Mouse (Mus musculus): Measurements from ENCODE around the gene Rin1. TPM values are rescaled to one million over a fixed set of nuclear protein-coding genes. Genes with fewer than 3 reads are reported as not detected.
A peak's percentile ranks its signal among the peaks of the same experiment; 100 is the strongest.

The Rin1 gene
- polyA plus RNA-seq, 1 experiment, result 1.9 TPM

DNA sequence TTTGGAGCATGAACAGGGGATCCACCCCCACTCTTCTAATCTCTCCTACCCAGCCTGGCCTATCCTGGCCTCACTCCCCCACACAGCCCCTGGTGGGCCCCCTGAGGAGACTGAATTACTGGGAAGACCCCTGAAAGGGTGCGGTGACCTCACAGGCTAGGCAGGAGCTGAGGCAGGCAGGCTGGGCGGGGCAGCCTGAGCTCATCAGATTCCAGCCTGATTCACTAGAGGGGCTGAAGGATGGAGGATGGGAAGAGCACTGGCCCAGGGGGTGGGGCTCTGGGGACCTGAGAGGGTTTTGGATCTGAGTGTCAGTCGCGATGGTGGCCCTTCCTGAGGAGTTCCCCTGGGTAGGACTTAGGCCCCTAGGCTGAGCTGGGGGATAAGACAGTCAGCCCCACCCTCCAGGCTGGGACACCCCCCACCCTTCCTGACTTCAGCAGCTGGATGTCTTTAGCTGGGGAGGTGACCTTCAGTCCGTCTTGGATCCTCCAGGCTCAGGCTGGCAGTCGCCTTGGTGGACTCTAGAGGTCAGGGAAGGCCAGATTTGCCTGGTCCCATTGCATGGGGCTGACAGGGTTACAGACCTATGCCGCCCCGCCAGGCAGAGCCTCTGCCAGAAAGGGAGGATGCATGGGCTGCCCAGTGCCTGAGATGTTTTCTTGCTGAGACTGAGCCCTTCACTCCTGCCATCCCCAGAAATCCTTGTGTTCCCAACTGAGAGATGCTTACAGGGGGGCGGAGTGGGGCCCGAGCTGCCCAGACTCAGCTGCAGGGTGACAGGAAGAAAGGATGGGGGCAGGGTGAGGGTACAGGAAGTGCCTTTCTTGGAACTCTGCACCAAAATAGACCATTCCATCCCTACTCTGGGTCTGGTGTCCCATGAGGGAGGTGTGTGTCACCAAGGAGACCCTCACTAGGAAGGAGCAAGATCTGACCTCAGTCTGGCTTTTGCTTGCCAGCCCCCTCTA is 8.8 kb downstream of the Rin1 start:
- Histone ChIP-seq H3K27me3 (ENCODE audit: control insufficient read depth, insufficient read depth, low read length) (no peaks in the 10 kb centered on the region), H3K4me3 (ENCODE audit: extremely low read depth, insufficient read depth, insufficient read length) (no peak overlapping the region), H3K36me3 (ENCODE audit: control insufficient read depth, insufficient read depth, low read length) (no peaks in the 10 kb centered on the region), H3K27ac (ENCODE audit: insufficient read depth, low read length) (0 out of 2 replicates have a peak overlapping the region, but pooled peaks have one; percentile 32), H3K4me1 (ENCODE audit: control insufficient read depth, insufficient read depth, insufficient read length) (peaks cover 2% of the 10 kb centered on the region; the same call in 1 of the 2 replicates)
- no peak for DNase-seq (ENCODE audit: low read depth in 1 of 2, low spot score in 2 of 2)
- 44% methylated on average over 10 of the region's 10 CpGs for WGBS
- no peak for TF ChIP-seq POLR2A (IDR thresholded peaks at IDR 0.05; ENCODE audit: low read depth, low read length)
- no peak for TF ChIP-seq CTCF (IDR thresholded peaks at IDR 0.05; ENCODE audit: extremely low read depth, insufficient read depth, insufficient read length, insufficient replicate concordance)

DNA sequence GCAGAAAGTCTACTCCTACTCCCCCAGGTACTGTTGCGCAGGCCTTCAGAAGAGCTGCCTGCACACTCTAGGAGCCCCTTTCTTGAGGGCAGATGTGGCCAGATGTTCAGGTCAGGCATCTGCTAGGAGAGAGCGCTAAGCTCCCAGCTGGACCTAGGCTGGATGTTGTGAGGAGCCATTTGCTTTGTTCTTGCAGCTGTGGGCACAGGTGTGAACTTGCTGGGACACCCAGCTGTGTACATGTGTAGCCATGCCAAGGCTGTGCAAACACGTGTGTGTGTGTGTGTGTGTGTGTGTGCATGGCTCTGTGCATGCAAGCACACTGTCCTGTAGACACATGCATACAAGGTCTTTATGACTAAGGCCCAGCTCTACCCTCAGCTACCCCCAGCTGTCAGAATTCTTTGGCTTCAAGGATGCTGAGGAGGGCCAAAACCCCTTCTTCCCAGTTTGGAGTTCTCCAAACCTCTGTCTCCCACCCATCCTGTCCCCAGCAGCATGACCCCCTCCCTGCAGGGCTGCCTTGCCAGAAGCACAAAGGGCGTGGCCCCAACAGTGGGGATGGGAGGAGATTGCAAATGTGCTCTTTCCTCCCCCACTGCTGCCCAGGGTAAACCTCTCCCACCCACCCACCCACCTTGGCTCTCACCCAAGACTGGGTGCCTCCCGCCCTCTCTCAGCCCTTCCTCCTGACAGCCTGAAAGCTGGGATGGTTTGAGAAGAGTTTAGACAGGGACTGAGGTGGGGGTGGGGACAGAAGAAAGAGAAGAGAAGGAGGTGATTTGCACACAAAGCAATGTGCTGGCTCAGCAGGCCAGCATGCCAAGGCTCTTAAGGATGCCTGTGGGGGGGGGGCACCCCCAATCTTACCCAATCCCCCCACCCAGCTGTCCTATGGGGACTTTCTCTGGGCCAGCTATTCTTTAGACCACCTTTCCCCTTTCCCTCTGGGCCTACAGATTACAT is 10.4 kb downstream of the Rin1 start:
- WGBS, result 77% methylated on average over 5 of the region's 5 CpGs
- DNase-seq (ENCODE audit: low read depth in 1 of 2, low spot score in 2 of 2), result no peak
- peaks cover 2% of the 10 kb centered on the region; the same call in 1 of the 2 replicates for H3K4me1 ChIP-seq (ENCODE audit: control insufficient read depth, insufficient read depth, insufficient read length)
- H3K27me3 ChIP-seq (ENCODE audit: control insufficient read depth, insufficient read depth, low read length), result no peaks in the 10 kb centered on the region
- no peak for TF ChIP-seq POLR2A (IDR thresholded peaks at IDR 0.05; ENCODE audit: low read depth, low read length)
- no peak for TF ChIP-seq CTCF (IDR thresholded peaks at IDR 0.05; ENCODE audit: extremely low read depth, insufficient read depth, insufficient read length, insufficient replicate concordance)
- no peak overlapping the region for H3K27ac ChIP-seq (ENCODE audit: insufficient read depth, low read length)
- H3K36me3 ChIP-seq (ENCODE audit: control insufficient read depth, insufficient read depth, low read length), result no peaks in the 10 kb centered on the region
- no peak overlapping the region for H3K4me3 ChIP-seq (ENCODE audit: extremely low read depth, insufficient read depth, insufficient read length)

DNA sequence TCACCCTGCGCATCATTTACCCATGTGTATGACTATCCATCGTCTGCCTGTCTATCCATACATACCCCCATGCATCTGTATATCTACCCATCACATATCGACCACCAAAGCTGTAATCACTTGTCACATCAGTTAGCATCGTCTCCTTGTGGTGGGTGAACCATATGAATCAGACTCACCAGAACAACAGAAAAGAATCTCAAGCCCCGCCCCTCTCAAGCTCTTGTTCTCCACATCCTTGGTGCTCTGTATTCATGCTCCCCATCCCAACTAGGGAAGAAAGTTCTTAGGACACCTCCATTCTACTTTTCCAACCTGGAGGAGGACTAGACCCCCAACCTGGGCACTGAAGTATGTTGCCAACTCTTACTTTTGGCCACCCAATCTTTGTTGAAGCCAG is 11.8 kb downstream of the Rin1 start:
- H3K27me3 ChIP-seq (ENCODE audit: control insufficient read depth, insufficient read depth, low read length), result peaks cover under 1% of the 10 kb centered on the region; the same call in 1 of the 2 replicates
- H3K36me3 ChIP-seq (ENCODE audit: control insufficient read depth, insufficient read depth, low read length), result no peaks in the 10 kb centered on the region
- H3K4me3 ChIP-seq (ENCODE audit: extremely low read depth, insufficient read depth, insufficient read length), result no peak overlapping the region
- peaks cover 2% of the 10 kb centered on the region; the same call in 1 of the 2 replicates for H3K4me1 ChIP-seq (ENCODE audit: control insufficient read depth, insufficient read depth, insufficient read length)
- 76% methylated on average over 5 of the region's 5 CpGs for WGBS
- no peak overlapping the region for H3K27ac ChIP-seq (ENCODE audit: insufficient read depth, low read length)
- TF ChIP-seq CTCF (IDR thresholded peaks at IDR 0.05; ENCODE audit: extremely low read depth, insufficient read depth, insufficient read length, insufficient replicate concordance) (no peak), POLR2A (IDR thresholded peaks at IDR 0.05; ENCODE audit: low read depth, low read length) (no peak)
- no peak for DNase-seq (ENCODE audit: low read depth in 1 of 2, low spot score in 2 of 2)

DNA sequence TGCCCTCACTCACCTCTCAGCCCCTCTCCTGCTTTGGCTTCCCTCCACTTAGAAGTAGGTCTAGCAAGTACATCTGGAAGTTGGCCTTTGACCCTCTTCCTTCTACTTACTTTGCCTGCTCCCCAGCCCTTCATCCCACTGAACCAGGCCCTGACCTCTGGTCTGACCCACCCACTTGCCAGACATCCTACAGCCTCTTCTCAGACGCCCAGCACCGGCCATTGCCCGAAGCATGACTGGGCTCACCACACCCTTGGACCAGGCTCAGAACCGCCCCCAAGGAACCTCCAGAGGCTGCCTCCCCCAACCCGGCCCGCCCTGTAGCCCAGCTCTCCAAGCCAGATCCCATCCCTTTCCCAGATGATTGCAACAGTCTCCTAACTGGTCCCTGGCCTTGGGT is 12.2 kb downstream of the Rin1 start:
- H3K36me3 ChIP-seq (ENCODE audit: control insufficient read depth, insufficient read depth, low read length), result no peaks in the 10 kb centered on the region
- TF ChIP-seq POLR2A (IDR thresholded peaks at IDR 0.05; ENCODE audit: low read depth, low read length) (no peak), CTCF (IDR thresholded peaks at IDR 0.05; ENCODE audit: extremely low read depth, insufficient read depth, insufficient read length, insufficient replicate concordance) (no peak)
- H3K27me3 ChIP-seq (ENCODE audit: control insufficient read depth, insufficient read depth, low read length), result peaks cover 2% of the 10 kb centered on the region; the same call in 1 of the 2 replicates
- no peak for DNase-seq (ENCODE audit: low read depth in 1 of 2, low spot score in 2 of 2)
- peaks cover 2% of the 10 kb centered on the region; the same call in 1 of the 2 replicates for H3K4me1 ChIP-seq (ENCODE audit: control insufficient read depth, insufficient read depth, insufficient read length)
- H3K27ac ChIP-seq (ENCODE audit: insufficient read depth, low read length), result no peak overlapping the region
- 86% methylated on average over 6 of the region's 6 CpGs for WGBS
- no peak overlapping the region for H3K4me3 ChIP-seq (ENCODE audit: extremely low read depth, insufficient read depth, insufficient read length)

DNA sequence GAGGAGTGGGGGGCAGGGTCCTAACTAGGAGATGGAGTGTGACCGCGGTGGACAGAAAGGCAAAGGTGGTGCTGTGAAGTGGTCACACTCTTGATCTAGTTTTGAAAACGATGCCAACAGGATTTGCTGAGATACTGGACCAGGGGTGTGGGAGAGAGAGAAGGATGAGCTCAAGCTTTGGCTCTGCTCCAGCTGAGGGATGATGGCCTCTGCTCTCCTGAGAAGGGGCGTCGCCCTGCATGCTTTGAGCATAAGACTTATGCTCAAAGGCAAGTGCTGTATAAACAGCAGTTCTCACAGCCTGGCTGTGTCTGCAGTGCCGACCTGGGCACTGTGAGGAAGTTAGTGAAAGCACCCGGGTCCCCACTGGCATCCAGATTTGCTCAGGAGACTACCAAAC is 14.8 kb downstream of the Rin1 start:
- Histone ChIP-seq H3K27me3 (ENCODE audit: control insufficient read depth, insufficient read depth, low read length) (peaks cover 12% of the 10 kb centered on the region), H3K4me3 (ENCODE audit: extremely low read depth, insufficient read depth, insufficient read length) (no peak overlapping the region), H3K4me1 (ENCODE audit: control insufficient read depth, insufficient read depth, insufficient read length) (peaks cover 6% of the 10 kb centered on the region), H3K36me3 (ENCODE audit: control insufficient read depth, insufficient read depth, low read length) (no peaks in the 10 kb centered on the region), H3K27ac (ENCODE audit: insufficient read depth, low read length) (no peak overlapping the region)
- DNase-seq (ENCODE audit: low read depth in 1 of 2, low spot score in 2 of 2), result no peak
- TF ChIP-seq CTCF (IDR thresholded peaks at IDR 0.05; ENCODE audit: extremely low read depth, insufficient read depth, insufficient read length, insufficient replicate concordance) (no peak), POLR2A (IDR thresholded peaks at IDR 0.05; ENCODE audit: low read depth, low read length) (no peak)
- WGBS, result 61% methylated on average over 7 of the region's 7 CpGs

DNA sequence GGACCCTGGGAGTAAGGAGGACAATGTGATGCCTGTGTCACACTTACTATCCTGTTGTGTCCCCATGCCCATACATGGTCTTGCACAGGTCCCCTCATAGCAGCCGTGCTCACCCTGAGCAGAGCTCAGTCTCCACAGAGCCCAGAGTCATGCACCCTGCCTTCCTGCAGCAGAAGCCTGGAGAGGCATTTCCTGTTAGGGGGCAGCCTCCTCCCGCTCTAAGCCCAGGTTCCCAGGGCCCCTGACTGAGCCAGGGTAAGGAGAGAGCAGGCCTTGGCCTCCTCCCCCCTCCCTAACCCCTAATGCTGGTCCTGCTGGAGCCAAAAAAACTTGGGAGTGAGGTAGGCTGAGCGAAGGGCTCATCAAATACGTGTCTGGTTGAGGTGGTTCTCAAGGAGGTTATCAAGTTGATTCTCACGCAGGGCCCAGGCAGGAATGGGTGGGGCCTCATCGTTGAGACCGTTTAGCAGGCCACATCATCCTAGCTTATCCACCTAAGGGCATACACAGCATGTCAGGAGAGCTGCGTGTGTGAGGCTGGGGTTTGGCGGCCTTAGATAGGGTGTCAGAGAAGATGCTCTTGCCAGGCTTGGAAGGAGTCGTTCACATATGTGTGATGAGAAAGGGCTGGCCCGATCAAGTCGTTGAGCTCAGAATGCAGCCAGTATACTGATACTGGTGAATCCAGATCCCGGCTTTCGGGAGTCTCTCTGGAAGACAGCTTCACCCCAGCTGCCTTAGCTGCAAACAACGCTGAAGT is 16.9 kb downstream of the Rin1 start:
- Histone ChIP-seq H3K27ac (ENCODE audit: insufficient read depth, low read length) (0 out of 2 replicates have a peak overlapping the region, but pooled peaks have one; percentile 16), H3K36me3 (ENCODE audit: control insufficient read depth, insufficient read depth, low read length) (no peaks in the 10 kb centered on the region), H3K4me1 (ENCODE audit: control insufficient read depth, insufficient read depth, insufficient read length) (peaks cover 6% of the 10 kb centered on the region), H3K4me3 (ENCODE audit: extremely low read depth, insufficient read depth, insufficient read length) (no peak overlapping the region), H3K27me3 (ENCODE audit: control insufficient read depth, insufficient read depth, low read length) (peaks cover 12% of the 10 kb centered on the region)
- WGBS, result 12% methylated on average over 15 of the region's 15 CpGs
- no peak for DNase-seq (ENCODE audit: low read depth in 1 of 2, low spot score in 2 of 2)
- TF ChIP-seq CTCF (IDR thresholded peaks at IDR 0.05; ENCODE audit: extremely low read depth, insufficient read depth, insufficient read length, insufficient replicate concordance) (no peak), POLR2A (IDR thresholded peaks at IDR 0.05; ENCODE audit: low read depth, low read length) (no peak)

Measured in spleen, adult 2 months (tissue).